Mouse (Mus musculus) MEL (cell line): Measurements from ENCODE around the gene Morc1. TPM values are rescaled to one million over a fixed set of nuclear protein-coding genes. Genes with fewer than 3 reads are reported as not detected.

Experiments
- DNase-seq: peaks from one replicate; pipeline ENCODE4 v3.0.0; 2011; ENCODE audit warnings: low read depth, low spot score
- H3K27ac ChIP-seq: 2 replicates; pipeline ENCODE4 v1.5.1; 2012; ENCODE audit warnings: low read depth, mild to moderate bottlenecking, control low read depth, low read length, moderate library complexity; ENCODE audit not compliant: control insufficient read depth
- H3K27me3 ChIP-seq, 2 experiments: fragments of 150-350 bp in 1 of 2; sonication (generic) in 1 of 2; 2 replicates each; pipeline ENCODE4 v1.6.1; 2012; ENCODE audit warnings: low read length in 2 of 2, mild to moderate bottlenecking in 2 of 2, improper control_type of control experiment in 1 of 2, moderate library complexity in 1 of 2; ENCODE audit not compliant: insufficient read depth in 2 of 2, control insufficient read depth in 1 of 2
- H3K36me3 ChIP-seq, 2 experiments: 2 replicates each; pipeline ENCODE4 v1.6.1; 2012 to 2014; ENCODE audit warnings: low read length in 2 of 2, improper control_type of control experiment in 1 of 2, inconsistent platforms in 1 of 2, mild to moderate bottlenecking in 1 of 2; ENCODE audit not compliant: insufficient read depth in 2 of 2, control insufficient read depth in 1 of 2
- H3K4me1 ChIP-seq, 2 experiments: fragments of 150-350 bp in 1 of 2; sonication (generic) in 1 of 2; 2 replicates each; pipeline ENCODE4 v1.6.1; 2012; ENCODE audit warnings: low read length in 2 of 2, improper control_type of control experiment in 1 of 2, mild to moderate bottlenecking in 1 of 2; ENCODE audit not compliant: insufficient read depth in 2 of 2, control insufficient read depth in 1 of 2
- H3K4me3 ChIP-seq, 2 experiments: fragments of 150-350 bp in 1 of 2; sonication (generic) in 1 of 2; 2 replicates each; pipeline ENCODE4 v1.5.1; 2012; ENCODE audit warnings: low read depth in 2 of 2, low read length in 2 of 2, mild to moderate bottlenecking in 2 of 2, moderate library complexity in 2 of 2, control low read depth in 1 of 2, improper control_type of control experiment in 1 of 2; ENCODE audit not compliant: control insufficient read depth in 1 of 2, insufficient read depth in 1 of 2
- H3K79me2 ChIP-seq: 2 replicates; pipeline ENCODE4 v1.6.1; 2012; ENCODE audit warnings: mild to moderate bottlenecking, low read length, moderate library complexity; ENCODE audit not compliant: control insufficient read depth, poor library complexity, insufficient read depth
- H3K9ac ChIP-seq: 2 replicates; pipeline ENCODE4 v1.6.1; 2012; ENCODE audit warnings: low read depth, mild to moderate bottlenecking, control low read depth, low read length, moderate library complexity; ENCODE audit not compliant: control insufficient read depth, poor library complexity, severe bottlenecking
- H3K9me3 ChIP-seq: fragments of 150-350 bp; sonication (generic); replicated peaks from 2 replicates; pipeline ENCODE4 v1.6.1; 2012; ENCODE audit warnings: mild to moderate bottlenecking, low read length, improper control_type of control experiment, moderate library complexity; ENCODE audit not compliant: insufficient read depth
- BHLHE40 ChIP-seq: IDR thresholded peaks from 2 replicates; pipeline ENCODE4 v1.6.1; 2012; ENCODE audit warnings: low read depth, mild to moderate bottlenecking, inconsistent platforms, low read length, improper control_type of control experiment, borderline replicate concordance
- CHD1 ChIP-seq: IDR thresholded peaks from 2 replicates; pipeline ENCODE4 v1.6.1; 2012; ENCODE audit warnings: low read depth, mild to moderate bottlenecking, inconsistent platforms, low read length, improper control_type of control experiment
- E2F4 ChIP-seq: IDR thresholded peaks from 2 replicates; pipeline ENCODE4 v1.6.1; 2011; ENCODE audit warnings: low read depth, low read length, improper control_type of control experiment, borderline replicate concordance
- ETS1 ChIP-seq: IDR thresholded peaks from 2 replicates; pipeline ENCODE4 v1.6.1; 2012; ENCODE audit warnings: low read depth, mild to moderate bottlenecking, inconsistent platforms, low read length, improper control_type of control experiment, moderate library complexity
- GABPA ChIP-seq: IDR thresholded peaks from 2 replicates; pipeline ENCODE4 v1.6.1; 2012; ENCODE audit warnings: low read depth, mild to moderate bottlenecking, inconsistent platforms, low read length, improper control_type of control experiment, moderate library complexity
- JUND ChIP-seq: IDR thresholded peaks from 2 replicates; pipeline ENCODE4 v1.6.1; 2011; ENCODE audit warnings: low read depth, mild to moderate bottlenecking, improper control_type of control experiment, low read length
- MAX ChIP-seq: IDR thresholded peaks from 2 replicates; pipeline ENCODE4 v1.6.1; 2011; ENCODE audit warnings: low read length, improper control_type of control experiment
- MAZ ChIP-seq: IDR thresholded peaks from 2 replicates; pipeline ENCODE4 v1.6.1; 2012; ENCODE audit warnings: low read depth, mild to moderate bottlenecking, inconsistent platforms, low read length, improper control_type of control experiment
- MEF2A ChIP-seq: IDR thresholded peaks from 2 replicates; pipeline ENCODE4 v1.6.1; 2014; ENCODE audit warnings: low read depth, mild to moderate bottlenecking, inconsistent platforms, low read length, improper control_type of control experiment; ENCODE audit not compliant: poor library complexity, insufficient replicate concordance, severe bottlenecking; ENCODE audit errors: extremely low read depth
- MXI1 ChIP-seq: IDR thresholded peaks from 2 replicates; pipeline ENCODE4 v1.6.1; 2011; ENCODE audit warnings: mild to moderate bottlenecking, low read depth, low read length, improper control_type of control experiment
- MYB ChIP-seq: IDR thresholded peaks from 2 replicates; pipeline ENCODE4 v1.6.1; 2011; ENCODE audit warnings: mild to moderate bottlenecking, low read depth, low read length, improper control_type of control experiment
- NELFE ChIP-seq: IDR thresholded peaks from 2 replicates; pipeline ENCODE4 v1.6.1; 2011; ENCODE audit warnings: low read depth, low read length, improper control_type of control experiment
- NRF1 ChIP-seq: IDR thresholded peaks from 2 replicates; pipeline ENCODE4 v1.6.1; 2014; ENCODE audit warnings: low read depth, mild to moderate bottlenecking, inconsistent platforms, low read length, improper control_type of control experiment, moderate library complexity; ENCODE audit not compliant: poor library complexity, insufficient read depth, severe bottlenecking
- POLR2A ChIP-seq, 2 experiments: IDR thresholded peaks; 2 replicates each; pipeline ENCODE4 v1.6.1; 2011 to 2012; ENCODE audit warnings: low read length in 2 of 2, mild to moderate bottlenecking in 2 of 2, control low read depth in 1 of 2, improper control_type of control experiment in 1 of 2, low read depth in 1 of 2, moderate library complexity in 1 of 2; ENCODE audit not compliant: control insufficient read depth in 1 of 2, insufficient read depth in 1 of 2, poor library complexity in 1 of 2
- POLR2AphosphoS2 ChIP-seq: IDR thresholded peaks from 2 replicates; pipeline ENCODE4 v1.6.1; 2011; ENCODE audit warnings: low read length, improper control_type of control experiment
- POLR2AphosphoS5 ChIP-seq: IDR thresholded peaks from 2 replicates; pipeline ENCODE4 v1.6.1; 2012; ENCODE audit warnings: low read depth, borderline replicate concordance, mild to moderate bottlenecking, inconsistent platforms, low read length, moderate library complexity, mixed read lengths
- RAD21 ChIP-seq: IDR thresholded peaks from 2 replicates; pipeline ENCODE4 v1.6.1; 2011; ENCODE audit warnings: mild to moderate bottlenecking, low read depth, low read length, improper control_type of control experiment
- RCOR1 ChIP-seq: IDR thresholded peaks from 2 replicates; pipeline ENCODE4 v1.6.1; 2012; ENCODE audit warnings: low read depth, mild to moderate bottlenecking, inconsistent platforms, low read length, improper control_type of control experiment
- SIN3A ChIP-seq: IDR thresholded peaks from 2 replicates; pipeline ENCODE4 v1.6.1; 2012; ENCODE audit warnings: low read length, improper control_type of control experiment, inconsistent platforms
- TAL1 ChIP-seq: IDR thresholded peaks from 2 replicates; pipeline ENCODE4 v1.6.1; 2012; ENCODE audit warnings: mild to moderate bottlenecking, inconsistent platforms, low read length, moderate library complexity, mixed read lengths
- USF1 ChIP-seq: IDR thresholded peaks from 2 replicates; pipeline ENCODE4 v1.6.1; 2014; ENCODE audit warnings: low read depth, mild to moderate bottlenecking, inconsistent platforms, low read length, improper control_type of control experiment, moderate library complexity
- USF2 ChIP-seq, 2 experiments: IDR thresholded peaks; 2 replicates each; pipeline ENCODE4 v1.6.1; 2011 to 2012; ENCODE audit warnings: improper control_type of control experiment in 2 of 2, low read length in 2 of 2, borderline replicate concordance in 1 of 2, inconsistent platforms in 1 of 2, low read depth in 1 of 2, mild to moderate bottlenecking in 1 of 2; ENCODE audit not compliant: insufficient read depth in 1 of 2
- ZMIZ1 ChIP-seq: IDR thresholded peaks from 2 replicates; pipeline ENCODE4 v1.6.1; 2012; ENCODE audit warnings: low read depth, mild to moderate bottlenecking, inconsistent platforms, low read length, improper control_type of control experiment, moderate library complexity
- polyA plus RNA-seq, 2 experiments: library from polyadenylated mRNA; stranded (reverse) in 1 of 2; unstranded in 1 of 2; fragments of >175 nt in 1 of 2; fragments of >200 nt in 1 of 2; gene quantifications; 2 replicates each; pipeline versions ENCODE4 v1.2.1 to v1.2.4; 2012; ENCODE audit warnings: low replicate concordance in 2 of 2, low read depth in 1 of 2; ENCODE audit not compliant: insufficient read length in 2 of 2, insufficient read depth in 1 of 2, missing spikeins in 1 of 2
- total RNA-seq: library from RNA; depleted of rRNA; stranded (reverse); fragments of 300-350 nt; gene quantifications from 2 replicates; pipeline ENCODE4 v1.2.3, GENCODE M21; 2012

Morc1 gene
- total and polyA plus RNA-seq, 3 experiments = not detected

DNA sequence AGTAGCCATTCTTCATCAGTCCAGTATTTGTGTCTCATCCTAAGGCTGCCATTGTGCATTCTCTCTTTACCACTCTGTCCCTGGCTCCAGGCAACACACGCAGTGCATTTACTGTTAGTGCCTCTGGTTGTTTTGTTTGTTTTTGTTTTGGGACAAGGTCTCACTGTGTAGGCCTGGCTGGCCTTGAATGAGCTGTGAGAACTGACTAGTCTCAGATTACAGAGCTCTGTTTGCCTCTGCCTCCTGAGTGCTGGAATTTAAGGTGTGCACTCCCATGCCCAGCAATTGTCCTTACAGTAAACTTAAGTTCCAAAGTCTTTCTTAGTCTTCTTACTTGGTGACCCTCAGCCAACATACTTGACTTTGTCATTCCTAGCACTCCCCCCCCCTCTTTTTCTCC lies 182.7 kb downstream of the Morc1 start:
- no peaks in the 10 kb centered on the region for H3K27me3 ChIP-seq
- no peak overlapping the region for H3K4me3 ChIP-seq
- H3K4me1 ChIP-seq = no peaks in the 10 kb centered on the region
- DNase-seq = no peak
- TF ChIP-seq E2F4 (no peak), RAD21 (no peak), GABPA (no peak), POLR2A (IDR thresholded peaks at IDR 0.05; ENCODE audit: control insufficient read depth in 1 of 2, insufficient read depth in 1 of 2, low read depth in 1 of 2, low read length in 2 of 2, poor library complexity in 1 of 2) (no peak), RCOR1 (no peak)
- TF ChIP-seq, all 39 proteins: peak for 0
- Histone ChIP-seq H3K27ac (no peak overlapping the region), H3K36me3 (no peaks in the 10 kb centered on the region), H3K9ac (no peak overlapping the region), H3K79me2 (no peaks in the 10 kb centered on the region), H3K9me3 (no peaks in the 10 kb centered on the region)

DNA sequence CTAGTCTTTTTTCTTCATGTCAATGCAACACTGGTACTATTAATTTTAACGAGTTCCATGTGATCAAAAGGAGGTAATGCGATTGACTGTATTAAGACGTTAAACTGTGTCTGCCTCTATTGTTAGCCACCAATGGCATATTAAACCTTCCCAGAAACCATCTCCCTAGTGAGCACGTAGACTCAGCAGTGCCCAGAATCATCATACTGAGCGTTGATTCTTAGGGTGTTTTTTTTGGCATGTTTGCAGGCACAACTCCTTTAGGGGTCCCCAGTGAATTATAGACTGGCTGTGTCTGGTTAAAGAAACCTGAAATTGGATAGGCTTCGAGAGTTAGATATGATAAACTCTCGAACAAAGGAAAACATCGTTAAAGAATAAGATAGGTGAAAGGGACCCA lies 189.5 kb downstream of the Morc1 start:
- no peaks in the 10 kb centered on the region for H3K9me3 ChIP-seq
- H3K4me3 ChIP-seq = no peak overlapping the region
- no peak for DNase-seq
- H3K27ac ChIP-seq = no peak overlapping the region
- H3K9ac ChIP-seq = no peak overlapping the region
- H3K4me1 ChIP-seq = no peaks in the 10 kb centered on the region
- no peaks in the 10 kb centered on the region for H3K36me3 ChIP-seq
- no peaks in the 10 kb centered on the region for H3K79me2 ChIP-seq
- no peaks in the 10 kb centered on the region for H3K27me3 ChIP-seq
- TF ChIP-seq ZMIZ1 = no peak
- TF ChIP-seq USF2 (IDR thresholded peaks at IDR 0.05; ENCODE audit: borderline replicate concordance in 1 of 2, insufficient read depth in 1 of 2, low read depth in 1 of 2, low read length in 2 of 2) = no peak
- TF ChIP-seq MXI1 = no peak
- no peak for TF ChIP-seq BHLHE40
- no peak for TF ChIP-seq POLR2AphosphoS2
- no peak for TF ChIP-seq GABPA
- TF ChIP-seq MAX = no peak
- no peak for TF ChIP-seq JUND
- no peak for TF ChIP-seq SIN3A
- TF ChIP-seq NELFE = no peak
- TF ChIP-seq MAZ = no peak
- no peak for TF ChIP-seq USF1
- TF ChIP-seq POLR2AphosphoS5 = no peak

DNA sequence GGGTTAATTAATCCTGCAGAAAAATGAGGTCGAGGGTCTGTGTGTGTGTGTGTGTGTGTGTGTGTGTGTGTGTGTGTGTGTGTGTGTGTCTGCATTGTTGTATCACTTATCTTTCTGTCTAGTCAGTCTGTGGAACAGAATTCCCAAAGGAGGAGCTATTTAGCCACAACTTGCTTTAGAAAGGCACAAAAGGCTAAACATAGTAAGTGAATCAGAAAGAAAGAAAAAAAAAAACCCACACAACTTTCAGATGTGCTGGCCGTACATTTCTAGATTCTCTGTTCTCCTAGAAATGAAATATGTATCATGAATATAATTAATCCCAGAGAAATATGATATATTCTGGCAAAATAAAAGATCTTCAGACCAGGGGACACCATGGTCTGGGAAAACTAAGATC lies 190.0 kb downstream of the Morc1 start:
- H3K79me2 ChIP-seq = no peaks in the 10 kb centered on the region
- no peaks in the 10 kb centered on the region for H3K36me3 ChIP-seq
- H3K4me1 ChIP-seq = no peaks in the 10 kb centered on the region
- TF ChIP-seq ETS1 (no peak), MEF2A (no peak), RAD21 (no peak), ZMIZ1 (no peak), MYB (no peak), RCOR1 (no peak), TAL1 (no peak), NRF1 (no peak), CHD1 (no peak)
- TF ChIP-seq, all 39 proteins: peak for 0
- Histone ChIP-seq H3K27ac (no peak overlapping the region), H3K9ac (no peak overlapping the region), H3K27me3 (no peaks in the 10 kb centered on the region), H3K9me3 (no peaks in the 10 kb centered on the region), H3K4me3 (no peak overlapping the region)
- no peak for DNase-seq
